Mouse (Mus musculus): ENCODE data around the gene Mag. TPM values are rescaled to one million over a fixed set of nuclear protein-coding genes. Genes with fewer than 3 reads are reported as not detected.

Gene Mag
- polyA plus RNA-seq, 2 experiments: 0.11 to 0.13 TPM

GRCm38 (mm10) chr7:30856078-30856477 is 58.6 kb downstream of the Mag start, which contains the start of gene Ffar3:
TSS of gene Ffar3 (minus strand) at chr7:30856178.
- H3K4me2 ChIP-seq (ENCODE audit: low read depth): no peak within 1 kb of the TSS
- H3K4me3 ChIP-seq (ENCODE audit: insufficient read depth in 1 of 2, low read depth in 2 of 2, low read length in 2 of 2): no peak within 1 kb of the TSS
- no peaks in the 10 kb centered on the region for H3K36me3 ChIP-seq (replicated peaks; ENCODE audit: control insufficient read depth, insufficient read depth, low read depth)
- no peaks in the 10 kb centered on the region for H3K27me3 ChIP-seq (ENCODE audit: control insufficient read depth, insufficient read depth, low read length)
- H3K4me1 ChIP-seq (replicated peaks; ENCODE audit: control insufficient read depth in 2 of 2, insufficient read depth in 2 of 2, low read length in 1 of 2): peaks cover 0 to 6% of the 10 kb centered on the region in 2 experiments; a peak in 1 of 4 replicates
- H3K27ac ChIP-seq: no peak within 1 kb of the TSS
- TF ChIP-seq CTCF (IDR thresholded peaks at IDR 0.05; ENCODE audit: low read depth) (no peak), EP300 (IDR thresholded peaks at IDR 0.05; ENCODE audit: low read depth) (no peak)
- no peaks in the 10 kb centered on the region for H3K9me3 ChIP-seq (ENCODE audit: control insufficient read depth, low read length)
- no peak within 1 kb of the TSS for H3K9ac ChIP-seq (replicated peaks)
- DNase-seq (ENCODE audit: low read depth in 3 of 3, low spot score in 3 of 3): no peak
- 56% methylated on average over 6 of the region's 6 CpGs for WGBS (ENCODE audit: insufficient replicate concordance)
- no peak for ATAC-seq (ENCODE audit: insufficient read depth)

- 48% methylated on average over 1 of the region's 1 CpGs for WGBS (ENCODE audit: insufficient replicate concordance)
These were observed 63.3 kb downstream of the Mag start for GRCm38 (mm10) chr7:30851421-30851820.

More at GRCm38 (mm10) chr7:30851421-30851820, 63.3 kb downstream of the Mag start:
- peaks cover 0 to 2% of the 10 kb centered on the region in 2 experiments; a peak in 2 of 4 replicates for H3K4me1 ChIP-seq (replicated peaks; ENCODE audit: control insufficient read depth in 2 of 2, insufficient read depth in 2 of 2, low read length in 1 of 2)
- no peaks in the 10 kb centered on the region for H3K27me3 ChIP-seq (ENCODE audit: control insufficient read depth, insufficient read depth, low read length)
- no peak overlapping the region for H3K4me2 ChIP-seq (ENCODE audit: low read depth)
- H3K4me3 ChIP-seq (ENCODE audit: insufficient read depth in 1 of 2, low read depth in 2 of 2, low read length in 2 of 2): no peak overlapping the region
- TF ChIP-seq CTCF (IDR thresholded peaks at IDR 0.05; ENCODE audit: low read depth) (no peak), EP300 (IDR thresholded peaks at IDR 0.05; ENCODE audit: low read depth) (no peak)
- no peak overlapping the region for H3K27ac ChIP-seq
- no peaks in the 10 kb centered on the region for H3K36me3 ChIP-seq (replicated peaks; ENCODE audit: control insufficient read depth, insufficient read depth, low read depth)
- ATAC-seq (ENCODE audit: insufficient read depth) (no peak), DNase-seq (ENCODE audit: low read depth in 3 of 3, low spot score in 3 of 3) (no peak)
- H3K9me3 ChIP-seq (ENCODE audit: control insufficient read depth, low read length): no peaks in the 10 kb centered on the region
- H3K9ac ChIP-seq (replicated peaks): no peak overlapping the region

Other genes starting within 250 kb of the Mag start
- gene Haus5, start 249.9 kb downstream of the Mag start, polyA plus RNA-seq (2012; rRNA removed): 23.8 and 28.5 TPM in 2 replicates
- 28.7 and 29.1 TPM in 2 replicates for gene Haus5, start 249.9 kb downstream of the Mag start, polyA plus RNA-seq (2014; fragmentation: Nextera tagmentation; extraction: Ambion mirVana)
- gene Pmis2, start 243.3 kb downstream of the Mag start, polyA plus RNA-seq (2012; rRNA removed): not detected in 2 replicates
- not detected in 2 replicates for gene Pmis2, start 243.3 kb downstream of the Mag start, polyA plus RNA-seq (2014; fragmentation: Nextera tagmentation; extraction: Ambion mirVana)
- 0.13 and 0.32 TPM in 2 replicates for gene 2200002J24Rik, start 215.9 kb downstream of the Mag start, polyA plus RNA-seq (2012; rRNA removed)
- 1.2 and 2.0 TPM in 2 replicates for gene 2200002J24Rik, start 215.9 kb downstream of the Mag start, polyA plus RNA-seq (2014; fragmentation: Nextera tagmentation; extraction: Ambion mirVana)
- gene Atp4a, start 202.7 kb downstream of the Mag start, polyA plus RNA-seq (2012; rRNA removed): 0.97 and 1.6 TPM in 2 replicates
- gene Atp4a, start 202.7 kb downstream of the Mag start, polyA plus RNA-seq (2014; fragmentation: Nextera tagmentation; extraction: Ambion mirVana): 0.43 and 2.1 TPM in 2 replicates
- gene Tmem147, start 185.3 kb downstream of the Mag start, polyA plus RNA-seq (2012; rRNA removed): 63.3 and 64.4 TPM in 2 replicates
- gene Tmem147, start 185.3 kb downstream of the Mag start, polyA plus RNA-seq (2014; fragmentation: Nextera tagmentation; extraction: Ambion mirVana): 110 and 117 TPM in 2 replicates
- gene Gapdhs, start 171.2 kb downstream of the Mag start, polyA plus RNA-seq (2012; rRNA removed): not detected in 2 replicates
- gene Gapdhs, start 171.2 kb downstream of the Mag start, polyA plus RNA-seq (2014; fragmentation: Nextera tagmentation; extraction: Ambion mirVana): not detected in 2 replicates
- gene Sbsn, start 163.4 kb downstream of the Mag start, polyA plus RNA-seq (2012; rRNA removed): 0.12 and 0.37 TPM in 2 replicates
- gene Sbsn, start 163.4 kb downstream of the Mag start, polyA plus RNA-seq (2014; fragmentation: Nextera tagmentation; extraction: Ambion mirVana): not detected in 2 replicates
- gene Dmkn, start 151.1 kb downstream of the Mag start, polyA plus RNA-seq (2012; rRNA removed): 0.23 and 0.26 TPM in 2 replicates
- gene Dmkn, start 151.1 kb downstream of the Mag start, polyA plus RNA-seq (2014; fragmentation: Nextera tagmentation; extraction: Ambion mirVana): 0.20 TPM in 1 of 2 replicates, not detected in the other
- gene Krtdap, start 127.0 kb downstream of the Mag start, polyA plus RNA-seq (2012; rRNA removed): not detected in 2 replicates
- gene Krtdap, start 127.0 kb downstream of the Mag start, polyA plus RNA-seq (2014; fragmentation: Nextera tagmentation; extraction: Ambion mirVana): not detected in 2 replicates
- 0.36 and 0.41 TPM in 2 replicates for gene Ffar2, start 91.1 kb downstream of the Mag start, polyA plus RNA-seq (2012; rRNA removed)
- gene Ffar2, start 91.1 kb downstream of the Mag start, polyA plus RNA-seq (2014; fragmentation: Nextera tagmentation; extraction: Ambion mirVana): 0.34 and 0.43 TPM in 2 replicates
- gene Ffar3, start 58.7 kb downstream of the Mag start, polyA plus RNA-seq (2012; rRNA removed): not detected in 2 replicates
- not detected in 2 replicates for gene Ffar3, start 58.7 kb downstream of the Mag start, polyA plus RNA-seq (2014; fragmentation: Nextera tagmentation; extraction: Ambion mirVana)
- gene Ffar1, start 53.3 kb downstream of the Mag start, polyA plus RNA-seq (2012; rRNA removed): 0.01 TPM in 1 of 2 replicates, not detected in the other
- not detected in 2 replicates for gene Ffar1, start 53.3 kb downstream of the Mag start, polyA plus RNA-seq (2014; fragmentation: Nextera tagmentation; extraction: Ambion mirVana)
- gene Cd22, start 34.5 kb downstream of the Mag start, polyA plus RNA-seq (2012; rRNA removed): 0.29 and 0.36 TPM in 2 replicates
- 0.24 and 0.62 TPM in 2 replicates for gene Cd22, start 34.5 kb downstream of the Mag start, polyA plus RNA-seq (2014; fragmentation: Nextera tagmentation; extraction: Ambion mirVana)
- not detected in 2 replicates for gene Hamp2, start 9.8 kb upstream of the Mag start, polyA plus RNA-seq (2012; rRNA removed)
- not detected in 2 replicates for gene Hamp2, start 9.8 kb upstream of the Mag start, polyA plus RNA-seq (2014; fragmentation: Nextera tagmentation; extraction: Ambion mirVana)
- 17.2 and 22.5 TPM in 2 replicates for gene Hamp, start 29.2 kb upstream of the Mag start, polyA plus RNA-seq (2012; rRNA removed)
- gene Hamp, start 29.2 kb upstream of the Mag start, polyA plus RNA-seq (2014; fragmentation: Nextera tagmentation; extraction: Ambion mirVana): 12.0 and 29.7 TPM in 2 replicates
- 34.1 and 50.6 TPM in 2 replicates for gene Usf2, start 41.9 kb upstream of the Mag start, polyA plus RNA-seq (2012; rRNA removed)
- 9.1 and 10.2 TPM in 2 replicates for gene Usf2, start 41.9 kb upstream of the Mag start, polyA plus RNA-seq (2014; fragmentation: Nextera tagmentation; extraction: Ambion mirVana)
- gene Lsr, start 58.6 kb upstream of the Mag start, polyA plus RNA-seq (2012; rRNA removed): 14.3 and 17.4 TPM in 2 replicates
- 15.1 and 16.0 TPM in 2 replicates for gene Lsr, start 58.6 kb upstream of the Mag start, polyA plus RNA-seq (2014; fragmentation: Nextera tagmentation; extraction: Ambion mirVana)
- 1.5 and 2.0 TPM in 2 replicates for gene Fam187b, start 58.9 kb upstream of the Mag start, polyA plus RNA-seq (2012; rRNA removed)
- 2.5 and 2.6 TPM in 2 replicates for gene Fam187b, start 58.9 kb upstream of the Mag start, polyA plus RNA-seq (2014; fragmentation: Nextera tagmentation; extraction: Ambion mirVana)
- gene Fxyd5, start 127.6 kb upstream of the Mag start, polyA plus RNA-seq (2012; rRNA removed): 10.1 and 14.6 TPM in 2 replicates
- gene Fxyd5, start 127.6 kb upstream of the Mag start, polyA plus RNA-seq (2014; fragmentation: Nextera tagmentation; extraction: Ambion mirVana): 15.1 and 20.4 TPM in 2 replicates
- gene Fxyd7, start 136.6 kb upstream of the Mag start, polyA plus RNA-seq (2012; rRNA removed): 0.21 and 0.24 TPM in 2 replicates
- 0.23 TPM in 1 of 2 replicates, not detected in the other for gene Fxyd7, start 136.6 kb upstream of the Mag start, polyA plus RNA-seq (2014; fragmentation: Nextera tagmentation; extraction: Ambion mirVana)
- gene Fxyd1, start 142.3 kb upstream of the Mag start, polyA plus RNA-seq (2012; rRNA removed): 33.0 and 50.6 TPM in 2 replicates
- gene Fxyd1, start 142.3 kb upstream of the Mag start, polyA plus RNA-seq (2014; fragmentation: Nextera tagmentation; extraction: Ambion mirVana): 61.9 and 62.5 TPM in 2 replicates
- gene Lgi4, start 144.5 kb upstream of the Mag start, polyA plus RNA-seq (2012; rRNA removed): 0.04 and 0.16 TPM in 2 replicates
- 0.10 TPM in 1 of 2 replicates, not detected in the other for gene Lgi4, start 144.5 kb upstream of the Mag start, polyA plus RNA-seq (2014; fragmentation: Nextera tagmentation; extraction: Ambion mirVana)
- gene Fxyd3, start 161.8 kb upstream of the Mag start, polyA plus RNA-seq (2012; rRNA removed): 0.52 and 0.54 TPM in 2 replicates
- gene Fxyd3, start 161.8 kb upstream of the Mag start, polyA plus RNA-seq (2014; fragmentation: Nextera tagmentation; extraction: Ambion mirVana): 0.47 and 0.86 TPM in 2 replicates
- gene Hpn, start 200.4 kb upstream of the Mag start, polyA plus RNA-seq (2012; rRNA removed): 44.7 and 48.0 TPM in 2 replicates
- 43.3 and 44.8 TPM in 2 replicates for gene Hpn, start 200.4 kb upstream of the Mag start, polyA plus RNA-seq (2014; fragmentation: Nextera tagmentation; extraction: Ambion mirVana)
- gene Scn1b, start 212.1 kb upstream of the Mag start, polyA plus RNA-seq (2012; rRNA removed): 0.97 and 1.0 TPM in 2 replicates
- gene Scn1b, start 212.1 kb upstream of the Mag start, polyA plus RNA-seq (2014; fragmentation: Nextera tagmentation; extraction: Ambion mirVana): 0.45 and 0.52 TPM in 2 replicates
- 19.1 and 19.4 TPM in 2 replicates for gene Gramd1a, start 241.0 kb upstream of the Mag start, polyA plus RNA-seq (2012; rRNA removed)
- 8.0 and 8.5 TPM in 2 replicates for gene Gramd1a, start 241.0 kb upstream of the Mag start, polyA plus RNA-seq (2014; fragmentation: Nextera tagmentation; extraction: Ambion mirVana)

All from liver, embryonic 14.5 days (tissue).